Mouse (Mus musculus) ovary, postnatal 14 days (tissue): ENCODE measurements around the gene Tuba1a.
"Not testable (repeated sequence)": the region's sequence is repeated elsewhere in the genome, so short reads cannot be mapped to it uniquely, and the experiment has no call there.

Experiments used
- DNase-seq: peaks from one replicate; pipeline ENCODE4 v3.0.0; 2022; ENCODE audit warnings: low spot score

Gene Tuba1a

GRCm38 (mm10) chr15:98954425-98955253 is 1.1 kb upstream of the Tuba1a start:
- DNase-seq: no peak

DNA sequence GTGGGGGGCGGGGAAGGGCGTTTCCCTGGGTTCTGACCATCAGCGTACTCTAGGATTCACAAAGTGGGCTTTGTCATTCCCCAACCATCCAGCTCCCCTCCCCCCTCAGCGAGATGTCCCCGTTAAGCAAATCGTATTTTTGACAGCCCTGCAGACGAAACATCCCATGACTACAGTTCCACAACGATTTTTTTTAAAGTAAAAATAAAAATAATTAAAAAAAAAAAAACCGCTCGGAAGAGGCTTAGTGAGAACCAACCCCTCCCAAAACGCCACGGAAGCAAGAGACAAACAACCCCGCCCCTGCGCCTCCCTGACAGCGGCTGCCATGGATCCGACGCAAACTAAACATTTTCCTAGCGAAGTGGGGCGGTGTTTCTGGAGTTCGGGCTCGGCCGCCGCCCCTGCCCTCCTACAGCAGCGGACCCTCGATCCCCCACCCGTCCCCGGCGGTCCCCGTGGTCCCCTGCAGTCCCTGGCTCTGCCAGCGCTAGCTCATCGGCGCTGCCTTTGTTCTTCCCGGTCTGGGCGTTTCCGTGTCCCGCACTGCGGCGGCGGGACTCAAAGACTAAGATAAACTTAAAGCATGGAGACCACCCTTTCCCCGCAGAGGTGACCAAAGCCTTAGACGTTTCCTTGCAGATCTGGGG is 627 bp downstream of the Tuba1a start:
- peak; percentile 50 for DNase-seq

GRCm38 (mm10) chr15:98952063-98952455 is 1.4 kb downstream of the Tuba1a start:
- DNase-seq: no peak

DNA sequence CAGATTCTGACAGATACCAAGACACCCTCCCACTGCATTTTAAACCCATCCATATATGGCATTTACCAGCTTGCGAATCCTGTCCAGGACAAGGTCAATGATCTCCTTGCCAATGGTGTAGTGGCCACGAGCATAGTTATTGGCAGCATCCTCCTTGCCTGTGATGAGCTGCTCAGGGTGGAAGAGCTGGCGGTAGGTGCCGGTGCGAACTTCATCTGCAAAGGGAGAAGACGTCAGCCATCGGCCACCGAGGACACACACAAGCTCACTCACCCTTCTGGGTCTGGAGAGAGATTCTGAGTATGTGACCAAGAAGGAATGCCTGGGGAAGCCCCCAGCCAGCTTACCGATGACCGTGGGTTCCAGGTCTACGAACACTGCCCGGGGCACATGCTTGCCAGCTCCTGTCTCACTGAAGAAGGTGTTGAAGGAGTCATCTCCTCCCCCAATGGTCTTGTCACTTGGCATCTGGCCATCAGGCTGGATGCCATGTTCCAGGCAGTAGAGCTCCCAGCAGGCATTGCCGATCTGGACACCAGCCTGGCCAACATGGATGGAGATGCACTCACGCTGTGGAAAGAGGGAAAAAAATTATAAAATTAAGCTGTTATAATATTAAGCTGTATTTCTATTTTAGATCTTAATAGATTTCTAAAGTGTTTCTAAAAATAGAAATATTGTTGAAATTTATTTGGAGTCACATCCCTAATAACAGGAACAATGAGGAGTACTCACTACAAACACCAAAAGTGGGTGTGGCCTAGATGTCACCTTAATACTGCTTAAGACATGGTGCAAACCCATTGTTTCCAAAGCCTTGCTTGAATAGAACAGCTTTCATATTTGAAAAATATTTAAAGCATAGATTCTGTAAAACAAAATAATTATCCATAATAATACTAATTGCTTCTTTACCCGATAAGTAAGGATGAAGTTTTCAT is 2.1 kb downstream of the Tuba1a start:
- DNase-seq: not testable (repeated sequence)

DNA sequence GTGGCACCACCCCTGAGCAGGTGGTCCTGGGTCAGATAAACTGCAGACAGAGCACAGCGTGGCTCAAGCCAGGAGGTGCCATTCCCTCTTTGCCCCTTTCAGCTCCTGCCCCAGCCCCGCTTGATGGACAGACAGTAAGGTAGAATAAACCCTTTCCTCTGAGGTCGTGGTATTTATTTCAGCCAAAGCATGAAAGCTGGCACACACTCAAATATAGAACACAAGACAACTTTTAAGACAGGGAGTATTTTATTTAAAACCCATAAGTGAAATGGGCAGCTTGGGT is 4.0 kb downstream of the Tuba1a start:
- DNase-seq: no peak

DNA sequence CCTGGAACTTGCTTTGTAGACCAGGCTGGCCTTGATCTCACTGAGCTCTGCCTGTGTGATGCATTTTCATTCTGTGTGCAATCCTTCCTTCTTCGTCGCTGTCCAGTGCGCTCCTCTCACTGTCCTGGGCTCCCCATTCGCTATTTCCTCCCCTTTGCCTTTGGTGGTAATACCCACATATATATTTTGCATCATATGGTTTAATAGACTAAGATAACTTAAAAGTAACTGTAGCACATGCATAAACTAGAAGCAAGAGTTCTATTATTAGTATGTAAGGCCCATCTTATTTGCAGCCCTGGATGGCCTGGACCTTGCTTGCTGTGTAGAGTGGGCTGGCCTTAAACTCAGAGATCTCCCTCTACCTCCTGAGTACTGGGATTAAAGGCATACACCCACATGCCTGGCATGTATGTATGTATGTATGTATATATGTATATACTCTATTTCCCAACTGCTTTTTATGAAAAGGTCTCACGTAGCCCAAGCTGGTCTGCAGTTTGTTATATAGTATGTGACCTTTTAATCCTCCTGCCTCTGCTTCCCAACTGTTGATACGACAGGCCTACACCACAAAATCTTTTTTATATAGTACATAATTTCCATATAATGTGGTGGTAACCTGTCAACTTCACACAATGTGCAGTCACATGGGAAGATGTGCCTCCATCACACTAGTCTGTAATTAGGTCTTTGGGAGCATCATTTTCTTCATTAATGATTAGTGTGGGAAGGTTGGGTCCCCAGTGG is 4.5 kb downstream of the Tuba1a start:
- no peak for DNase-seq

DNA sequence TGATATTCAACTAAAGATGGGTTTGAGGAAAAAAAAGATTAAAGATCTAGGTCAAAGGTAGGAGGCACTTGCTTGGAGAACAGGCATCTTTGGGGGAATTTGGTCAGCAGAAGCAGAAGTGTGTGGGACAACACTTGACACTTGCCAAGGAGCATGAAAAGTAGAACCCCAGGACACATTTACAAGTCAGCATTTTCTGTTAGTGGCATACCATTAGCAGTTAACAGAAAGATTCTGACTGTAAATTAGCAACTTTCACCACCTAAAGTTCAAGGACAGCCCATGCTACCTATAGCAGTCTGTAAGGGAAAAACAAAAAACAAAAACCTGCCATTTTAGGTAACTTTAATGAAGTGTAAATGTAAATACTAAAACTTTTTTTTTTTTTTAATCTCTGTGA is 5.1 kb downstream of the Tuba1a start:
- DNase-seq: no peak

DNA sequence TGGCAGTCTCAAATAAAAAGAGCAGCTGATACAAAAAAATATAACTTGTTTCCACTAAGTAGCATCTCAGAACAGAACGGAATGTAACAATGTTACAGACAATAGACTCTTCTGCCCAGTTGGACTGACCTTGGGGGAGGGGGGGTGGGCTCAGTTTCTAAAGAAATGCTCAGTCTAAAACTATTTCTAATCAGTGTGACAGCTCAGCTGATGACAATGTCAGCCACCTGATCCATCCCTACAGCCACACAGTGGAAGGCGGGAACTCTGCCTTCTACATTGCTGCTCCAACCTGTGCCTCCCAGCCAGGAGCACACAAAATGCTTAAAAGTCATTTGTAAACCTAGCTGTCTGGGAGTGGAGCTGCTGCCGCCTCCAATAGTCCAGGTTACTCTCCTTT is 5.6 kb downstream of the Tuba1a start:
- no peak for DNase-seq

DNA sequence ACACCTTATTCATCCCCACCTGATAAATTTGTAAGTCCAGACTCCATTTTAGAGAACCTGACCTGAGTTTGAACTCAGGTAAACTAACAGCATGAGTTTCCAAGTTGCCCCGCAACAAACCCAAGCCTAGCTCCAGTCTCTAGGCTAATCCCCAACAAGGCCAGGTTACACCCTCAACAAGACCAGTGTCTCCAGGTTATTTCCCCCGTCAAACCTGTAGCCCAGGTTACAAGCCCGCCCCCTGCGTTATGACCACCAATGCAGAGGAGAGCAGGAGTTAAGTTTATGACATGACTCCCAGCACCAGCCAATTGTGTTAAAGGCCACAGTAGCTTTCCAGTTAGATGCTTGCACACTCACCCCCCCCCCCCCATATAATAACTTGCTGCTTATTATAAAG is 10.4 kb downstream of the Tuba1a start:
- no peak for DNase-seq

DNA sequence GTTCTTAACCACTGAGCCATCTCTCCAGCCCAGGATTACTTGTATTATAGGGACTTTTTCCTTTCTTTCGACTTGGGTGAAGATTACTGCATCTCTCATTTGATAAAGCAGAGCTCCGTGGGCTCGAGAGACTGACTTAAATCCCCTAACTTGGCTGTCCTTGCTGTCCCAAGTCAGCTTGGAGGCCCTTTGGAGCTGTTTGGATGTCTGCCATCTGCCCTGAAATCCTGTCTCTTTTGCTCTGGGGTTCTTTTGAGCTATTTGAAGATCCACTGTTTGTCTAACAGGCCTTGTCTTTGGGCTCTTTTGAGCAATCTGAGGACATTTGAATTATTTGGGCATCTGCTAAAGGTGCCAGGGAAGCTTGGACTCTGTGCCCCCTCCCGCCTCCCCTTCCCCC is 11.4 kb downstream of the Tuba1a start:
- no peak for DNase-seq

- DNase-seq: no peak
Measured at GRCm38 (mm10) chr15:98941539-98941938, 12.0 kb downstream of the Tuba1a start.

- no peak for DNase-seq
Measured at GRCm38 (mm10) chr15:98940816-98941215, 12.7 kb downstream of the Tuba1a start.

DNA sequence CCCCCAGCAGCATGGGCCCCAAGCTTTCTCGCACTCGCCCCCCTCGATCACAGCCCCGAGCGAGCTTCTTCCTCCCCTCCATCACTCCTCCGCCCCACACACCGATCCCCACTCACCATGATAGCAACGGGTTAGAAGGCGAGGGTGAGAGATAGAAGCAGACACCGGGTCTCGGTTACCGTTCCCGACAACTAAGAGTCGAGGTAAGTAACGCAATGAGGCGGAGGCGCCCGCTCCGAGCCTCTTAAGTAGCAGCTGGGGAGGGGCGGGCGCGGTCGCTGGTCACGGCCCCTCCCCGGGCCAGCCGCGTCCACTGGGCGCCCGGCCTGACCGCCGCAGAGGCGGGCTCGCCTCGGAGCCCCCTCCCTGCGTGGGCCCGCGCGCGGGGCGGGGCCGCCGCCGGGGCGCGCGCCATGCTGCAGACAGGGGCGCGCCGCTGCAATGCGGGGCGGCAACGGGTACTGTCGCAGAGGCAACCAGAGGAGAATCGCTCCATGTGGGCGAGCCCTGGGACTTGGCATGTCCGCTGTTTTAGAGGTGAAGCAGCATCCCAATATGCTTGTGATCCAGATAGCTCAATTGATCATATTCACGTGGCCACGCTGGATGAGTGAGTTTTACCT is 19.2 kb downstream of the Tuba1a start, which contains the start of gene Tuba1b:
Gene Tuba1b (minus strand): TSS at position 349 of the 623 bp plus-strand sequence.
- DNase-seq: peak; percentile 88

- DNase-seq: peak; percentile 91
Measured at GRCm38 (mm10) chr15:98933833-98934216, 19.7 kb downstream of the Tuba1a start.

GRCm38 (mm10) chr15:98933004-98933671 is 20.4 kb downstream of the Tuba1a start:
- not testable (repeated sequence) for DNase-seq

DNA sequence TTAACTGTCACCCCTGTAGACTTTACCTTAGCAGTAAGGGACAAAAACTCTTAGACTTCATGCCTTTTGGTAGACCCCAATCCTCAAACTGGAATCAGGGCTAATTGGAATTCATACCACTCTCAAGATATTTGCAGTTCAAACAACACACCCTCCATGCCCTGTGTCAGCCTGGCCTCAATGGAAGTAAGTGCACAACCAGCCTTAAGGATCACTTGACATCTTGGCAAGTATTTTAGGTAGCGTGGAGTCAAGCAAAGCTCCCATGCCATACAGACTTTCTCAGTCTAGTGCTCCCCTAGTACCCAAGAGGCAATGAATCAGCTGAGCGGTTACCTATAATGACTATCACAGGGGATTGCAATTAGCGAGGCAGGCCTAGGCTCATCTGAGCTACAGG is 22.5 kb downstream of the Tuba1a start:
- no peak for DNase-seq

DNA sequence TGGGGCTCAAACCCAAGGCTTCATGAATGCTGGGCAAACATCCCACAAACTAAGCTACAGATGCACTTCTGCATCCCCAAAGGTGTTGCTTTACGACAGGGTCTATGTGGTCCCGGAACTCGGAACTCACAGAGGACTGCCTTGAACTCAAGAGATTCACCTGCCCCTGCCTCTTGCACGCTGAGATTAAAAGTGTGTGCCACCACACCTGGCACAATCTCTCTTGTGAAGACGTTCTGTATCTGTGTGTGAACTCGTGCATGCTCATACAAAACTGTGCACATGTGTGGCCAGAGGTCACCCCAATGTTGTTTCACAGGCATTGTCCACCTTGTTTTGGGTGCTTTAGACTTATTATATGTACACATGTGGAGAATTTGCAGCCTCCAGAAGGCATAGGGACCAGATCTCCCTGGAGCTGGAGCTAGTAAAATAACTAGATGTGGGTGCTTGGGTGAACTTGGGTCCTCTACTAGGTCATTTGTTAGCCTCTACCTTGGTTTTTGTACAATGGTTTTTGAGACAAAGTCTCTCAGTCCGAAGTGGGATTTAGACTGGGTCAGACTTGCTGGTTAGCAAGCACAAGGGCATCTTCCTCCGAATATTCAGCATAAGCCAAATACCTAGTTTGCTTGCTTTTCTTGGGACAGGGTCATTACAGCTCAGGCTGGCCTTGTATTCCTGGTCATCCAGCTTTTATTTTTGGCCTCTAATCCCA is 23.3 kb downstream of the Tuba1a start:
- DNase-seq: no peak

DNA sequence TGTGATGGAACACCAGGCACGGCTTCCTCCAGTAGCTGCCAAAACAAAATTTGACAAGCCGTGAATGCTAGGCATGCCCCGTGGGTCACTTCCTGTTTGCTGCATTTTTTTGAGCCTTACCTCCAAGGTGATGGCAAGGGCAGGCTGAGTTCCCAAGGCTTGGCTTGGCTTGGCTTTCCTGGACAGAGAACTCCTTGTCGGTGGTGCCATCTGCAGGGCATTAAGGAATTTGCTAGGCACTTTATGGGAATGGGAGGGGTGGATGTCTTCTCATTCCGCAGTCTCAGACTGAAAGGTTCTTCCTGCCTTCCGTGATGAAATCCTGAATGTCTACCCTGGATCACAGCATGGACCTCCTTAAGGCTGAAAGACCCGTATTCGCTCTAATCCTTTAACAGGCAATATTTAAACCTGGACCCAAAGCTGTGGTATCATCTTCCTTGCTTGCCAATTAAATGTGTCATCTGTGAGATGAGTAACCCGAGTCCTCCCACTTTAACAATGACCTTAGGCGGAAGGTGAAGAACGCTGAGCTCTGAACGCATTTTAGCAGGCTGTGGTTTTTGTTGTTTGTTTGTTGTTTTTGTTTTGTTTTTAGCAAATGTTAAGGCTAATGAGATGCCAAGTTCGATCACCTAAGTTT is 24.8 kb downstream of the Tuba1a start:
- DNase-seq: peak; percentile 53

GRCm38 (mm10) chr15:98927566-98927965 is 25.9 kb downstream of the Tuba1a start:
- DNase-seq: no peak

DNA sequence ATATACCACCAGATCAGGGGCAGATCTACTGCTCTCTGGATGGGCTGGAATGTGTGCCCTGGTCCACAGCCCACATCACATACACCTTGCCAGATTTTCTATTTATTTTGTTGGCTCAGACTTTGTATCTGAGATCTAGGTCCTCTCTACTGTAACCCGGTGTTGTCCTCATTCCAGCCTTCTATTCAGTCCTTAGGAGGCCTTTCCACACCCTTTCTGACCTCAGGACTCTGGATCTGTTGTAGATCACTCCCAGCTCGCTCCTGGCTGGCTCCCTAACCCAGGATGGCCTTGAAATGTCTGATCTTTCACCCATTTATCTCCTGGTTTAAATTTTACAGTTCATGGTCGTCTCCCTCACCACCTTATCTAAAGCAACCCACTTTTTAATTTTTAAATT is 28.8 kb downstream of the Tuba1a start:
- no peak for DNase-seq
